Mouse (Mus musculus) spleen, adult 2 months (tissue): Measurements from ENCODE around the gene Mgea5. TPM values are rescaled to one million over a fixed set of nuclear protein-coding genes. Genes with fewer than 3 reads are reported as not detected.

ENCODE experiments used
- DNase-seq, 2 experiments: peaks; one replicate each; pipeline versions ENCODE4 v3.0.0 to v3.0.0-alpha.2; 2012 to 2021; ENCODE audit warnings: low spot score in 2 of 2, low read depth in 1 of 2
- H3K27ac ChIP-seq: fragments of 200-500 bp; 2 replicates; pipeline ENCODE4 v1.5.1; 2012; ENCODE audit warnings: low read length, inconsistent platforms; ENCODE audit not compliant: insufficient read depth
- H3K27me3 ChIP-seq: fragments of 200-500 bp; 2 replicates; pipeline ENCODE4 v1.6.1; 2012; ENCODE audit warnings: mild to moderate bottlenecking, moderate library complexity, low read length, inconsistent platforms; ENCODE audit not compliant: control insufficient read depth, insufficient read depth
- H3K36me3 ChIP-seq: fragments of 200-500 bp; 2 replicates; pipeline ENCODE4 v1.6.1; 2012; ENCODE audit warnings: mild to moderate bottlenecking, low read length, inconsistent platforms; ENCODE audit not compliant: control insufficient read depth, insufficient read depth
- H3K4me1 ChIP-seq: fragments of 200-500 bp; 2 replicates; pipeline ENCODE4 v1.6.1; 2011; ENCODE audit warnings: inconsistent platforms; ENCODE audit not compliant: control insufficient read depth, insufficient read depth, insufficient read length
- H3K4me3 ChIP-seq: fragments of 200-500 bp; 2 replicates; pipeline ENCODE4 v1.5.1; 2011; ENCODE audit warnings: mild to moderate bottlenecking, inconsistent platforms; ENCODE audit not compliant: insufficient read depth, insufficient read length; ENCODE audit errors: extremely low read depth
- CTCF ChIP-seq: fragments of 200-500 bp; IDR thresholded peaks from 2 replicates; pipeline ENCODE4 v1.5.1; 2011; ENCODE audit warnings: mild to moderate bottlenecking, inconsistent platforms; ENCODE audit not compliant: insufficient read depth, insufficient read length, insufficient replicate concordance; ENCODE audit errors: extremely low read depth
- POLR2A ChIP-seq: fragments of 200-500 bp; IDR thresholded peaks from 2 replicates; pipeline ENCODE4 v1.6.1; 2011; ENCODE audit warnings: low read depth, low read length, inconsistent platforms
- WGBS: fragments of 180-500 bp; shearing (Covaris S2); methylation state at CpG from one replicate; pipeline ENCODE4 v1.1.7; 2018; 5-methylcytosine and 5-hydroxymethylcytosine counted together
- polyA plus RNA-seq: library from polyadenylated mRNA; depleted of rRNA; stranded (reverse); fragments of >200 nt; gene quantifications from 2 replicates; pipeline ENCODE4 v1.2.3, GENCODE M21; 2012

Gene Mgea5
- polyA plus RNA-seq, 1 experiment = 21.1 TPM

DNA sequence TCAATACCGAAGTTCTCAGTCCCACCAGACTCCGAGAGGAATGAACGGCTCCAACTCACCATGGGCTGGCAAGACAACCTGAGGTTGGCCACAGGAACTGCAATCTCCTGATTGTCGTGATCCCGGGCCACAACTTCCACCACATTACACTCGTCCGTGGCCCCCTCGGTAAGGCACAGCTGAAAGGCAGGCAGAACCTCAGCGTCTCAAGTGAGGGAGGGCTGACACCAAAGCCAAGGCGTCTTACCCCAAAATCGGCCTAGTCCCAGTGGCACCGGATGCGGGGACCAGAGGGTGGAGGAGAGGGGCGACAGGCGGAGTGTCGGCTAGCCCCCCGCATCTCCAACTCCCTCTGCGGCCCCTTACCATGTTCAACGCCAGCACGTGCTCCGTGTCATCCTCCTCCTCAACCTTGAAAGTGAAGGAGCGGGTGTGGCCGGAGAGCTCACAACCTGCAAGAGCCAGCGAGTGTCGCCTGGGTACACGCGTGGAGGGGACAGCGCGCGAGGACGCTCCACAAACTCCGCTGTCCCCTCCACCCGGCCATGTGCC, 34.9 kb downstream of the Mgea5 start:
- Histone ChIP-seq H3K4me3 (peak overlapping the region; percentile 87), H3K27me3 (0 out of 2 replicates have a peak, but pooled peaks cover 2% of the 10 kb centered on the region), H3K36me3 (peaks cover 13% of the 10 kb centered on the region), H3K4me1 (peaks cover 11% of the 10 kb centered on the region; the same call in 1 of the 2 replicates), H3K27ac (peak overlapping the region; percentile 53; the same call in 1 of the 2 replicates)
- WGBS = 1% methylated on average over 33 of the region's 33 CpGs
- peak in 1 of 2 experiments; percentile 18 for DNase-seq
- no peak for TF ChIP-seq POLR2A
- no peak for TF ChIP-seq CTCF

DNA sequence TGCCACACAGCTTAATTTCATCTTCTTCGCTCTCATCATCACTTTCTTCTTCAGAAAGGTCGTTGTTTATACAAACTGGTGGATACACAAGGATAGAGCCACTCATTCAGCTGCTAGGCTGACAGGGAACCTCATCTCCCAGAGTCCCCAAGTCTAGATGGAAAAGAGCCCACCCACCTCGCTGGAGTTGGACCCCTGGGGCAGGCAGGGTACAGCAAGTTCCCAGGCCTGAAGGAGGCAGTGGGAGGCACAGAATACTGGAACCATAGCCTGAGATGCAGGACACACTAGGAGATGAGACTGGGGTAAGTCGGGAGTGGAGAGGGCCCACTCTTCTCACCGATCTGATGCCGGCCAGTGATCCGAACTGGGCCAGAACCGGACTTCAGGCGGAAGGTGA, 35.4 kb downstream of the Mgea5 start:
- Histone ChIP-seq H3K4me3 (peak overlapping the region; percentile 87; the same call in 1 of the 2 replicates), H3K36me3 (peaks cover 11% of the 10 kb centered on the region), H3K4me1 (peaks cover 11% of the 10 kb centered on the region; the same call in 1 of the 2 replicates), H3K27me3 (peaks cover 4% of the 10 kb centered on the region), H3K27ac (no peak overlapping the region)
- DNase-seq = no peak
- TF ChIP-seq CTCF (no peak), POLR2A (no peak)
- 55% methylated on average over 9 of the region's 9 CpGs for WGBS

DNA sequence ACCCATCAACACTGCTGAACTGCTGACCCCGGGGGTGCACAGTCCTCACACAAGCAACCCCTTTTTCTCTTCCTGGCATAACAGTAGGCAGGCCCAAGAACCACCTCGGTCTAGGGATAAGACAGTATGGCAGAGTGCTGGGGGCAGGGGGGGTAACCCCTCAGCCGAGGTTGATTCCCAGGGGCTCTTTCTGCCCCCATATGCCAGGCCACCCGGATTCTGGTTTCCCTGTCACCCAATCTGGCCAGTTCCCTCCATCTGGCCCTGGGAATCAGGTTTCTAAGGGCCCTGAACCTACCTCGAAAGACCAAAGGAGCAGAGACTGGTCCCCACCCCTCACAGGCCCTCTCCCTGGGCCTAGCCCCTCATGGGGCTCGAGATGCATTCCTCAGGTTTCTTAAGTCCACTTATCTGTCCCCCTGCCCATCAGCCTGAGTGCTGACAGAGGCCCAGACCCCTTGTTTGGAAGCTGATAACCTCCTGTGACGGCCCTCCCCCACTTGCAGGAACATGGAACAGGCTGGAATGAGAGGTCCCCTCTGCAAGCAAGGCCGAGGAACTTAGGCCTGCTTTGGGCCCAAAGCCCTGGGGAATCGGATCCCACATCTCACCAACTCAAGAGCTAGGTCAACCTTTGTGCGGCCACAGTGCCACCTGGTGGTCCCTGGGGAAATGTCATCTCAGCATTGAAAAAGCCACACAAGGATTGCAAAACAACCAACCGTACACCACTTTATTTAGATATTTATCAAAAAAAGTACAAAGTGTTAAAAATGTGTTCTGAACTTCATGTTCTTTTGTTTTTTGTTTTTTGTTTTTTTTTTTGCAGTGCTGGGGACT, 36.4 kb downstream of the Mgea5 start:
- Histone ChIP-seq H3K27me3 (peaks cover 14% of the 10 kb centered on the region), H3K4me3 (no peak overlapping the region), H3K27ac (no peak overlapping the region), H3K4me1 (peaks cover 13% of the 10 kb centered on the region), H3K36me3 (peaks cover 8% of the 10 kb centered on the region)
- TF ChIP-seq CTCF (peak; percentile 64; the same call in 1 of the 2 replicates), POLR2A (no peak)
- WGBS = 48% methylated on average over 11 of the region's 11 CpGs
- peak; percentile 67 to 77 for DNase-seq

DNA sequence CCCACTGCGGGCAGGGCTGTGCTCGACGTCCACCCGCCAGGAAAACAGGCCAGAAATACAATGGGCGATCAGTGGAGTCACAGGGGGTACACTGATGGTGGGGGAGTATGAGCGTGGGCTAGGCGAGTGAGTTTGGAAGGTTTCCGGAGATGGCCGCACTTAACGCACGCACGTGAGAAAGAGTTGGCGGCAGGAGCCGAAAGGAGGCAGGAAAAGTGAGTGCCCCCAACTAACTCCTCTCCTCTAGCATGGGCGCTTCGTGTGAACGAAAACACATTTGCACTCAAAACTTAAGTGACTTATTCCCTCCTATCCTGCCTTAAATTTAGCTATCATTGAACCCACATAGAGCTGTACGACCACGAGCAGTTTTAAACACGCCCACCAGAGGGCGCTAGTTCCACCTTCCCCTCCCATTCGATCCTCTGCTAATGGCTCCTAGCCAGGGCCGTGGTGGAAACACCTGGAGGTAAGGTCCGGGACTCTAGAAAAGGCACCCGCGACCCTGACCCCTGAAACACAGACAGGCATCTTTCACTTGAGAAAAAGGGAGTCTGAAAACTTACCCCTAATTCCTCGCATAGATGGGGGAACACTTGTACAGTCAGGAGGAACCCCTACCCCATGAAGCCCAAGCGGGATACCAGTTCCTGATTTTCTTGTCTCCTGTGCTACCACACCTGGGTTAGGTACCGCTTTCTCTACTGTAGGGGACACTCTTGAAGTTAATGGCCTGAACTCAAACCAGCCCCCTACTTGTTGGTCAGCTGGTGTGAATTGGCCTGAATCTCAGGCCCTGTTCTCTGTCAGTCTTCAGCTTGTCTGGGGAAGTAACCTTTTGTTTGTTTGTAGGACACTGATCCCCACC, 37.2 kb downstream of the Mgea5 start:
- WGBS = 15% methylated on average over 29 of the region's 29 CpGs
- peak; percentile 74; the same call in 1 of the 2 replicates for TF ChIP-seq CTCF
- no peak for TF ChIP-seq POLR2A
- Histone ChIP-seq H3K27ac (no peak overlapping the region), H3K27me3 (peaks cover 19% of the 10 kb centered on the region), H3K36me3 (peaks cover 3% of the 10 kb centered on the region; the same call in 1 of the 2 replicates), H3K4me1 (peaks cover 13% of the 10 kb centered on the region), H3K4me3 (no peak overlapping the region)
- DNase-seq = peak; percentile 58 to 67

DNA sequence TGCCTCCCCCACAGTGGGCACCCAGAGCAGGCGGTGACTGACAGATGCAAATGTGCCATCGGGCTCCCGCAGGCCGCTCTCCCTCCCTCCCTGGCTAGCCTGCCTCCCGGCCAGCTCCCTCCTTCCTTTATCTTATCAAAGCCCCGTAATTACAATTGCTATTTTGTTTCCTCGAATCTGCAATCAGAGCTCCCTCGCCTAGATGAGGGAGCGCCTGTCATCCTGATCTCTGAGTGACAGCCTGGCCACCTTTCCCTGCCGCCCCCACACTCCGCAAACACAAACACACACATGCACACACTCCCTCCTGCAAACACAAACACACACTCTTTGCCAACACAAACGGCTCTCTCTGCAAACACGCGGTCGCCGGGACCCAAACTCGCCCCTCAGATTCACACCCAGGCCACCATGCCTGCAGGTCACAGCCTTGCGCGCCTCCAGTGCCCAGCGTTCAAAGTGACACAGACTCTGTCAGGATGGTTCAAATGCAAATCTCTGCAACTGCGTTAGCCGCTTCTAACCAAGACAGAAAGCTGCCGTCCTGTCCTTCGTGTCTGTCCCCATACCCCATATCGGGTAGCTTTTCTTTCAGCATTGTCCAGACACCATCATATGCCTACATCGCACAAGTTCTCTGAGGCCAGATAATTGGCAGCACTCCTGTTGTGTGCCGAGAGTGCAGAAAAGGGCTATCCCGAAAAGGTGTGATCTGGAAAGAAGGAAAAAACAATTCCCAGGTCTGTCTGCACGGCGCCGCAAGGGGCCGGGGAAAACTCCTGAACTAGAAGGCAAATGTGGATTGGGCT, 38.1 kb downstream of the Mgea5 start:
- H3K4me3 ChIP-seq = no peak overlapping the region
- no peak overlapping the region for H3K27ac ChIP-seq
- no peak for TF ChIP-seq CTCF
- TF ChIP-seq POLR2A = no peak
- 34% methylated on average over 32 of the region's 32 CpGs for WGBS
- H3K4me1 ChIP-seq = peaks cover 13% of the 10 kb centered on the region
- no peak for DNase-seq
- H3K27me3 ChIP-seq = peaks cover 22% of the 10 kb centered on the region
- 0 out of 2 replicates have a peak, but pooled peaks cover under 1% of the 10 kb centered on the region for H3K36me3 ChIP-seq

DNA sequence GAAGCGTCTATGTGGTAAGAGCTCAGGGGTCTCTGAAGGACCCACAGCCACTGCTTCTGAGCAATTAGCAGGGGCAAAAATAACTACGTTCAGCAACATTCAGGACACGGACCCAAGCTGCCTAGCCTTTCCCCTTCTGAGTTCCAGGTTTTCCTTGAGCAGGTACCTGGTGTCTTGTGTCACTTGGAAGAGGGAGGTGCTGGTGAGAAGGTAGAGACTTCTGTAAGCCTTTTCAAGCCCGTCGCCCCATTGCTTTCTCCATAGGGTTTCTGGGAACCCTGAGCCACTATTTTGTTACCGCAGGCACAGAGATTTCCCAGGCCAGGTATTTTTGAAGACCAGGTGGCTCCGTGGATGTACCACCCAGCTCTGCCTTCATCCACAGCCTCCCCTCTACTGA, 40.0 kb downstream of the Mgea5 start:
- Histone ChIP-seq H3K4me1 (peaks cover 10% of the 10 kb centered on the region), H3K4me3 (no peak overlapping the region), H3K27me3 (peaks cover 22% of the 10 kb centered on the region), H3K27ac (no peak overlapping the region), H3K36me3 (no peaks in the 10 kb centered on the region)
- WGBS = 85% methylated on average over 7 of the region's 7 CpGs
- no peak for DNase-seq
- TF ChIP-seq CTCF = no peak
